Mouse (Mus musculus): ENCODE data around the gene Car9.

DNA sequence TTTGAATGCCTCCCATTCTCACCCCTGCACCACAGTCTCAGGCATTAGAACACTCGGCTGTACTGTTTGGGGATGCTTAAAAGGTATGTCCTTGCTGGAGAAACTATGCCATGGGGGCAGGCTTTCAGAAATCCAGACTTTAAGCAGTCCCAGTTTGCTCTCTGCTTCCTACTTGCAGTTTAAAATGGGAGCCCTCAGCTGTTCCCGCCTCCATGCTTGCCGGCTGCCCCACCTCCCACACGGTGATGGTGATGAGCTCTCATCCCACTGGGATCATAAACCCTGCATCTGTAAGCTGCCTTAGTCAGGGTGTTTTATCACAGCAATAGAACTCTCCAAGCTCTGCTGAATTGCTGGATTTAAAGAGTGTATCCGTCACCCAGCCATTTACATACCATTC, 45.7 kb downstream of the Car9 start:
- TF ChIP-seq GATA1 (IDR thresholded peaks at IDR 0.05; ENCODE audit: borderline replicate concordance, low read length) (no peak), FLI1 (IDR thresholded peaks at IDR 0.05; ENCODE audit: low read length) (no peak)
